Mouse (Mus musculus) heart, embryonic 16.5 days (tissue): ENCODE measurements at regions not wholly inside any gene's neighbourhood (a gene's known extent, or its start where the extent isn't known, plus 50 kb on each side); places are given as distances from the start of the nearest gene placed in this dataset.

ENCODE experiments used
- ATAC-seq: fragments of 200-750 bp; cut with Nextera tagmentation; replicated peaks from 2 replicates; pipeline ENCODE4 v1.8.0; 2017; ENCODE audit warnings: moderate number of reproducible peaks; ENCODE audit not compliant: insufficient read depth, low FRiP score; ENCODE audit errors: extremely low read depth
- H3K27ac ChIP-seq: fragments of 300-500 bp; sonication (generic); 2 replicates; pipeline ENCODE4 v1.5.1; 2014; ENCODE audit warnings: mild to moderate bottlenecking, low read length, control low read depth, moderate library complexity
- H3K27me3 ChIP-seq: fragments of 300-500 bp; sonication (generic); 2 replicates; pipeline ENCODE4 v1.6.1; 2014; ENCODE audit warnings: low read length, mixed read lengths; ENCODE audit not compliant: control insufficient read depth, insufficient read depth
- H3K36me3 ChIP-seq: fragments of 300-500 bp; sonication (generic); 2 replicates; pipeline ENCODE4 v1.6.1; 2014; ENCODE audit not compliant: control insufficient read depth, insufficient read depth
- H3K4me1 ChIP-seq: fragments of 300-500 bp; sonication (generic); 2 replicates; pipeline ENCODE4 v1.6.1; 2014; ENCODE audit warnings: low read length, mixed read lengths; ENCODE audit not compliant: control insufficient read depth, insufficient read depth
- H3K4me2 ChIP-seq: fragments of 300-500 bp; sonication (generic); 2 replicates; pipeline ENCODE4 v1.6.1; 2014; ENCODE audit warnings: low read depth, mild to moderate bottlenecking, control low read depth, low read length
- H3K4me3 ChIP-seq: fragments of 300-500 bp; sonication (generic); 2 replicates; pipeline ENCODE4 v1.5.1; 2014; ENCODE audit warnings: mild to moderate bottlenecking, control low read depth, low read length
- H3K9ac ChIP-seq: fragments of 300-500 bp; sonication (generic); 2 replicates; pipeline ENCODE4 v1.6.1; 2014; ENCODE audit warnings: low read length, control low read depth
- H3K9me3 ChIP-seq: fragments of 300-500 bp; sonication (generic); replicated peaks from 2 replicates; pipeline ENCODE4 v1.6.1; 2016; ENCODE audit warnings: low read length; ENCODE audit not compliant: control insufficient read depth
- whole genome bisulfite sequencing: fragments of 180-500 bp; shearing (Covaris S2); extraction: QIAGEN DNeasy Blood & Tissue Kit; methylation state at CpG from one replicate; pipeline ENCODE4 v1.1.7; 2014; 5-methylcytosine and 5-hydroxymethylcytosine counted together

DNA sequence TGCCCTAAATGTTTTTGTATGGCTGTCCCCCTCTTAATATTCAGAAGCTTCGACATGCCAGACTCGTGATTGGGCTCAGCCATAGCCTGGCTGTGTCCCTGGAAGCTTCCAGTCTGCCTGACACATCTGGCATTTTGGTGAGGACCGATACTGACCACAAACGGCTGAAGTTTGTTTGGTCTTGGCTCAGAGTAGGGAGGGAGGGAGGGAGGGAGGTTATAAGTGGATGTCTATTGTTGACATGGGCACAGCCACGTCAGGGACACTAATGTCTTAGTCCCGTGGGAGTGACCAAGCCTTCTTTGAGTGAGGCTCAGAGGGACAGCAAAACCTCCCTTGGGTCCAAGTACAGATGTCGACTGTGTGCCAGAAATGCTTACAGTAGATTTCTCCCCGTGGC, 151.7 kb downstream of the Chst1 start:
- Histone ChIP-seq H3K4me3 (no peak overlapping the region), H3K4me2 (no peak overlapping the region), H3K27me3 (no peaks in the 10 kb centered on the region), H3K27ac (no peak overlapping the region), H3K4me1 (no peaks in the 10 kb centered on the region; the same call in 1 of the 2 replicates), H3K36me3 (no peaks in the 10 kb centered on the region), H3K9ac (no peak overlapping the region), H3K9me3 (no peaks in the 10 kb centered on the region)
- WGBS: 37% methylated on average over 8 of the region's 8 CpGs
- ATAC-seq: no peak

DNA sequence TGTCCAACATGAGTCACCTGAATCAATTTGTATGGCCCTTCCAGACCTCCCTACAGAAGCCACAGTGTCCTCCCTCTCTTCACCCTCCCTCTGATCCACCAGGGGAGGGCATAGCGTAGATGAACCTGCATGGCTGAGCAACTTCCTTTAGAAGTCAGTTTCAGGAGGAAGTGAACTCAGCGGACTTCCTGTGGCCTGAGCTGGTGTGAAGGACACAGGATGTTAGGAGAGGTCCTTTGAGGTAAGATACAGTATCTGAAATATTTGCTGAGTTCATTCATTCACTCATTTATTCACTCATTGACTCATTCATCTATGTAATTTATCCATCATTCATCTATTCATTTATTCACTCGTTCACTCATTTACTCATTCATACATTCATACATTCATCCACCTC, 152.6 kb downstream of the Chst1 start:
- ATAC-seq: no peak
- no peaks in the 10 kb centered on the region for H3K27me3 ChIP-seq
- H3K9me3 ChIP-seq: no peaks in the 10 kb centered on the region
- H3K9ac ChIP-seq: no peak overlapping the region
- H3K27ac ChIP-seq: no peak overlapping the region
- H3K4me3 ChIP-seq: no peak overlapping the region
- no peaks in the 10 kb centered on the region for H3K36me3 ChIP-seq
- 75% methylated on average over 3 of the region's 3 CpGs for WGBS
- no peak overlapping the region for H3K4me2 ChIP-seq
- H3K4me1 ChIP-seq: no peaks in the 10 kb centered on the region; the same call in 1 of the 2 replicates

DNA sequence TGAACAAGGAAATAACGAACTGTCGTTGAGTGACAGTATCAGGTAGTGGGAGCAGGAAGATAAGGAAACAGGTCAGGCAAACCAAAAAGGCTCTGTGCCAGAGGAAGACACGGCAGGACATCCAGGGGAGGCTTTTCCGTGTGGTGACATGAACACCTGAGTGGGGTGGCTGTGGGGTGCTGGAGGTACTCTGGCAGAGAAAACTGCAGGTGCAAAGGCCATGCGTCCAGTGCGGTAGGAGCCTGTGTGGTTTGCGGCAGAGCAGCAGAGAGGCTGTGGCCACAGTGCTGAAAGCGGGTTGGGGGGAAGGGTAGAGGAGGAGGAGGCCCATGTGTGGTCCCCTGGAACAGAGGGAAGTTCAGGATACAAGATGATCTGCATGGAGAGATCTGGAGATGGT, 153.3 kb downstream of the Chst1 start:
- 60% methylated on average over 8 of the region's 8 CpGs for WGBS
- no peaks in the 10 kb centered on the region for H3K27me3 ChIP-seq
- H3K4me3 ChIP-seq: no peak overlapping the region
- H3K9me3 ChIP-seq: no peaks in the 10 kb centered on the region
- no peak overlapping the region for H3K4me2 ChIP-seq
- H3K9ac ChIP-seq: no peak overlapping the region
- ATAC-seq: no peak
- H3K4me1 ChIP-seq: no peaks in the 10 kb centered on the region; the same call in 1 of the 2 replicates
- no peak overlapping the region for H3K27ac ChIP-seq
- H3K36me3 ChIP-seq: no peaks in the 10 kb centered on the region

DNA sequence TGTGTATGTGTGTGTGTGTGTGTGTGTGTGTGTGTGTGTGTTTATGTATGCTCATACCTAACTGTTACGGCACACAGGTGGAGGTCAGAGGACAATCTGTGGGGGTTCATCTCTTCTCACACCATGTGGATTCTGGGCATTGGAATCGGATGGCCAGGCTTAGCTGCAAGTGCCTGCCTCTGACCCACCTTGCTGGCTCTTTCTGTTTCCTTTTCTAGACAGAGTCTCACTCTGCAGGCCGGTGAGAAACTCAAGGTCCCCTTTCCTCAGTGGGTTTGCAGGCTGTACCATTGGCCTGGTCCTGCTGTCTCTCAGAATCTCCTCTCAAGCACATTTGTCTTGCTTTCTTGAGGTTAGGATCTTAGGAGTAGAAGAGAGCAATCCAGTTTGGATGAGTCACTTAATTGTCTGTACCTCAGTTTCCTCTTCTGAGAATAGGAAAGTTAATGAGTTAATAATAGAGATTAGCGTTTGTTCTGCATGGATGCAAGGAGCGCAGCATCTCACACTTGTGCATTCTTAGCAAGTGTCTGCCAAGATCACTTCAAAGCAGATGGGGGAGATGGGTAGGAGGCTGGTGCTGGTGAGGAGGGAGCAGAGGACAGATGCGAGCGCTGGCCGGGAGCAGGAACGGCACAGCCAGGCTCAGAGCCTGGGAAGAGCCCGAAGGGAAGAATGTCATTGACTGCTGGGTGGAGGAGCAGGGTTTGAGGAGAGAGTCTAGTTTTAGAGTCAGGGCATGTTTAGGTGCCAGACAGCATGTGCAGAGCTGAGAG, 155.2 kb downstream of the Chst1 start:
- Histone ChIP-seq H3K4me3 (no peak overlapping the region), H3K4me2 (no peak overlapping the region), H3K9ac (no peak overlapping the region), H3K27ac (no peak overlapping the region), H3K27me3 (no peaks in the 10 kb centered on the region), H3K9me3 (no peaks in the 10 kb centered on the region), H3K4me1 (no peaks in the 10 kb centered on the region; the same call in 1 of the 2 replicates), H3K36me3 (no peaks in the 10 kb centered on the region)
- no peak for ATAC-seq
- WGBS: 73% methylated on average over 10 of the region's 10 CpGs

DNA sequence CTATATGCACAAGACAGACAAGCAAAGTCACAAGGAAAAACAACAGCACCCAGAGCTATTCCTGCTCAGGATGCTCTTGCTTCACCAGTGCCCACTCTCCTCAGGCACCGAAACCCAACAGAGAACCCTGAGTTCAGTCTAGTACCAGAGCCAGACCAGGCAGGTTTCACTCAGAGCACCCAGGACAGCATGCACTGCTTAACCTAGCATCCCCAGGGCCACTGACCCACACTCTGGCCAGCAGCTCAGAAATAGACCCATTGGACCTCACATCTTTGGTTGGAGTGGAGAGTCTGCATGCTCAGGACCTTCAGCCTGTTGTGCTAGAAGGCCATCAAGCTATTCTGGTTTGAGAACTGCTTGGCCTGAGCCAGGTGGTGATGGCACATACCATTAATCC, 157.0 kb downstream of the Chst1 start:
- H3K4me2 ChIP-seq: no peak overlapping the region
- WGBS: 93% methylated on average over 1 of the region's 1 CpGs

DNA sequence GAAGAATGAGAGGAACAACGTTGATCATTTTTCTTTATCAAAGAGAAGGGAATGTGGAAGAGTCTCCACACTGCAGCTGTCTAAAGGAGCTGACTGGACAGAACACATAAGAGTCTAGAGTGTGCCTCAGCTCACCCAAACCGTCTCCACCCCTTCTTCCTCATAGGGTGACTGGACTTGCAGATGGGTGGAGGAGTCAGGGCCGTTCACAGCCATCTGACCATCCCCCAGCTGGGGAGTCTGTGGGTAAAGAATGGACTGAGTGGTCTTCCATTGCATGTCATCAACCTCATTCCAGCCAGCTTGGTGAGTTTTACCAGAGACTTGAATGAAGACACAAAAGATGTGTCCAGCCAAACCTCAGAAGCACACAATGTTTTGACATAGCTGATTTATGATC, 156.1 kb upstream of the Syt13 start:
- H3K27me3 ChIP-seq: no peaks in the 10 kb centered on the region
- H3K4me1 ChIP-seq: no peaks in the 10 kb centered on the region
- H3K9ac ChIP-seq: no peak overlapping the region
- WGBS: 28% methylated on average over 3 of the region's 3 CpGs
- no peak for ATAC-seq
- H3K9me3 ChIP-seq: no peaks in the 10 kb centered on the region
- no peak overlapping the region for H3K4me3 ChIP-seq
- no peak overlapping the region for H3K4me2 ChIP-seq
- no peaks in the 10 kb centered on the region for H3K36me3 ChIP-seq
- H3K27ac ChIP-seq: no peak overlapping the region

More for the DNA sequence above, 157.0 kb downstream of the Chst1 start:
- H3K36me3 ChIP-seq: no peaks in the 10 kb centered on the region
- H3K4me1 ChIP-seq: no peaks in the 10 kb centered on the region
- H3K9me3 ChIP-seq: no peaks in the 10 kb centered on the region
- no peak overlapping the region for H3K9ac ChIP-seq
- no peak overlapping the region for H3K27ac ChIP-seq
- H3K27me3 ChIP-seq: no peaks in the 10 kb centered on the region
- no peak overlapping the region for H3K4me3 ChIP-seq
- no peak for ATAC-seq

DNA sequence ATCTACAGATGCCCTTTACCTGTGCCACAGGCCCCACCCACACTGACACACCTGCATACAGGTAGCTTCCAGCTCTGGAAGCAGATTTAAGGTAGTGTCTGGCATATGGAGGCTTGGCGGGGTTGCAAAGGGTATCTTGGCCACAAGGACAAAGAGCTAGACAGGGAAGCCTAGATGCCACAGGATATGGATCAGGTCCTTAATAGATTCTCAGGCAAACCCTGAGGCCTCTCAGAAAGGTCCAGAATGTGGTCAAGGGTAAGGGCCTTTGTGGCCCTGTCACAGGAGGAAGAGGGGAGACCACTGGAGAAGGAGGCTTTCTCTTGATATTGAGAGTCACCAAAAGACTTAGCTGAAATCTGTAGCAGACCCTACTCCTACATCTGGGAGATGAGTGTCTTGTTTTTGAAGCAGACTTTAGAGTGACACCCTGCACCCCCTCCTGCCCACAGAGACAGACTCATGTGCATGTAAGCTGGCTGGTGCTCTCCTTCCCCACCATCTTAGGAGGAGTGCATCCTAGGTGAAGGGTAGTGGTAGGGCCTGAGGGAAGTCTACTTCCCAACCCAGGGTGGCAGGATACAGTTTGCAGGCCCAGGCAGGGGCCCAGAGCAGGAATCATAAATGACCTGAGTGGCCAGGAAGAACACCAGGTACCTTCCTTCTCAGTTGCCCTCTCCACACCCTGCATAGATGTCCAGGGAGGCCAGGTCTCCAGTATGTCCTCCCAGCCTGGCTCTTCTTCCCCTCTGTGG, 150.8 kb upstream of the Syt13 start:
- 0 out of 2 replicates have a peak, but pooled peaks cover 5% of the 10 kb centered on the region for H3K27me3 ChIP-seq
- no peaks in the 10 kb centered on the region for H3K36me3 ChIP-seq
- 93% methylated on average over 1 of the region's 1 CpGs for WGBS
- no peak overlapping the region for H3K27ac ChIP-seq
- no peaks in the 10 kb centered on the region for H3K9me3 ChIP-seq
- no peak for ATAC-seq
- H3K9ac ChIP-seq: no peak overlapping the region
- H3K4me1 ChIP-seq: no peaks in the 10 kb centered on the region
- H3K4me2 ChIP-seq: no peak overlapping the region
- H3K4me3 ChIP-seq: no peak overlapping the region

DNA sequence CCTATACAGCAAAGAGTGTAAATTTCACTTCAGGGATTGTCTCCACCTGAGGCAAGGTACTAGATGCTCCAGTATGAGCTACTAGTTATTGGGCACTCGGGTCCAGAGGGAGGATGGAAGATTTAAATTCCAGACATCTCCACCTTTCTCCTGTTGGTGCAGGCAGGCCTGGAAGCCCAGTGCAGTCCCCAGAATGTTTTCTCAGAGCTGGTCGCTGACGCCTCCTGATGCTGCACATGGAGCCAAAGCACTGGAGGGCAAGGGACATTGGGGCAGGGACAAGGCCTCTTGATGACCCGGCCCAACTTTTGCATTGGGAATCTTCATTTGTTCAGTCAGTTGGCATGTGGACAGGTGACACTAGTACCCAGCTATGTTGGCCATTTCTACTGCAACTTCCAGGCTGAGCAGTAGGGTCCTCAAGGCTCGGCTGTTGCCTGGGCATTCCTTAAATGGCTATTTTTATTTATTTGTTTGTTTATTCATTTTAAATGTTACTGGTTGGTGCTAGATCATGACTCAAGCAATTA, 147.4 kb upstream of the Syt13 start:
- no peak overlapping the region for H3K4me3 ChIP-seq
- H3K9ac ChIP-seq: no peak overlapping the region
- no peaks in the 10 kb centered on the region for H3K4me1 ChIP-seq
- H3K4me2 ChIP-seq: no peak overlapping the region
- H3K27me3 ChIP-seq: 0 out of 2 replicates have a peak, but pooled peaks cover 5% of the 10 kb centered on the region
- ATAC-seq: no peak
- H3K9me3 ChIP-seq: no peaks in the 10 kb centered on the region; the same call in 1 of the 2 replicates
- no peaks in the 10 kb centered on the region for H3K36me3 ChIP-seq
- WGBS: 79% methylated on average over 5 of the region's 5 CpGs
- no peak overlapping the region for H3K27ac ChIP-seq

DNA sequence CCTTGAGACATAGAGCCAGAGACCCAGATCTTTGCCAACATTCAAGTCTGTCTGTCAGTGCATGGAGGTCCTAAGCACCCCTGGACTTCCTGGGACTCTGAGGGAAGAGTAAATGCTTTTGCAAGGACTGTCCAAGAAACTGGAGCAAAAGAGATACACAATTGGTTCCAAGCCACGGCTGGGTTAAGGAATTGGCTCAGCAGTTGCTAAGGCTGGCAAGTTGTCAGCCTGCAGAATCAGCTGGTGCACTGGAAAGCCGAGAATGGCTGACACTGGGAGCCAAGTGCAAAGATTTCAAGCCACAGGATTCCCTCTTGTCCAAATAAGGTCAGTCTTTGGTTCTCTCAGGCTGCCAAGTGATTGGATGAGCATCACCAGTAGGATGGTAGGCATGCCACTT, 146.8 kb upstream of the Syt13 start:
- Histone ChIP-seq H3K27me3 (0 out of 2 replicates have a peak, but pooled peaks cover 5% of the 10 kb centered on the region), H3K36me3 (no peaks in the 10 kb centered on the region), H3K27ac (no peak overlapping the region), H3K4me2 (no peak overlapping the region), H3K9ac (no peak overlapping the region), H3K4me3 (no peak overlapping the region), H3K4me1 (no peaks in the 10 kb centered on the region), H3K9me3 (no peaks in the 10 kb centered on the region; the same call in 1 of the 2 replicates)
- ATAC-seq: no peak
- WGBS: 48% methylated on average over 2 of the region's 2 CpGs
